Mouse (Mus musculus) E14TG2a.4 (cell line): ENCODE measurements around the gene Dnajb8.

Experiments
- NANOG ChIP-seq: IDR thresholded peaks from 2 replicates; pipeline ENCODE4 v1.6.1; 2014; ENCODE audit warnings: borderline replicate concordance, low read length, mixed read lengths
- POU5F1 ChIP-seq: IDR thresholded peaks from 2 replicates; pipeline ENCODE4 v1.6.1; 2014; ENCODE audit warnings: low read length, borderline replicate concordance

GRCm38 (mm10) chr6:88199718-88200692 is 22.1 kb upstream of the Dnajb8 start:
- TF ChIP-seq NANOG (no peak), POU5F1 (no peak)
